Mouse (Mus musculus) ES-Bruce4 (cell line): Measurements from ENCODE around the gene Fgfr2.

Experiments used
- CTCF ChIP-seq: IDR thresholded peaks from one replicate; pipeline ENCODE4 v1.8.1; 2011; ENCODE audit warnings: low read depth, low read length
- POLR2A ChIP-seq: IDR thresholded peaks from one replicate; pipeline ENCODE4 v1.8.1; 2011; ENCODE audit warnings: low read length; ENCODE audit not compliant: insufficient read depth

- TF ChIP-seq CTCF (no peak), POLR2A (no peak)
Observed at GRCm38 (mm10) chr7:132237191-132237590, 886.0 kb downstream of the Fgfr2 start.
